Mouse (Mus musculus) MEL (cell line): ENCODE measurements at regions not wholly inside any gene's neighbourhood (a gene's known extent, or its start where the extent isn't known, plus 50 kb on each side); places are given as distances from the start of the nearest gene placed in this dataset.

Experiments used
- CTCF ChIP-seq, 3 experiments: IDR thresholded peaks in 2 of 3; conservative IDR thresholded peaks in 1 of 3; 2 replicates each; pipeline ENCODE4 v1.5.1; 2011 to 2012; ENCODE audit warnings: low read length in 3 of 3, low read depth in 2 of 3, mild to moderate bottlenecking in 2 of 3, improper control_type of control experiment in 1 of 3, inconsistent platforms in 1 of 3, mixed read lengths in 1 of 3, moderate library complexity in 1 of 3; ENCODE audit not compliant: control insufficient read depth in 1 of 3, insufficient read depth in 1 of 3, poor library complexity in 1 of 3, severe bottlenecking in 1 of 3
- E2F4 ChIP-seq: IDR thresholded peaks from 2 replicates; pipeline ENCODE4 v1.6.1; 2011; ENCODE audit warnings: low read depth, low read length, improper control_type of control experiment, borderline replicate concordance

- TF ChIP-seq E2F4 = no peak
- no peak for TF ChIP-seq CTCF (IDR thresholded peaks at IDR 0.05 in 2 of 3, conservative IDR thresholded peaks at IDR 0.05 in 1 of 3; ENCODE audit: control insufficient read depth in 1 of 3, insufficient read depth in 1 of 3, low read depth in 2 of 3, low read length in 3 of 3, poor library complexity in 1 of 3, severe bottlenecking in 1 of 3)
Observed at GRCm38 (mm10) chr2:117405453-117405852, 62.7 kb upstream of the Rasgrp1 start.
